Mouse (Mus musculus) kidney, postnatal 10 days (tissue): ENCODE measurements at regions not wholly inside any gene's neighbourhood (a gene's known extent, or its start where the extent isn't known, plus 50 kb on each side); places are given as distances from the start of the nearest gene placed in this dataset.

ENCODE experiments used
- DNase-seq: peaks from one replicate; pipeline ENCODE4 v3.0.0; 2021; ENCODE audit warnings: mixed read lengths

DNA sequence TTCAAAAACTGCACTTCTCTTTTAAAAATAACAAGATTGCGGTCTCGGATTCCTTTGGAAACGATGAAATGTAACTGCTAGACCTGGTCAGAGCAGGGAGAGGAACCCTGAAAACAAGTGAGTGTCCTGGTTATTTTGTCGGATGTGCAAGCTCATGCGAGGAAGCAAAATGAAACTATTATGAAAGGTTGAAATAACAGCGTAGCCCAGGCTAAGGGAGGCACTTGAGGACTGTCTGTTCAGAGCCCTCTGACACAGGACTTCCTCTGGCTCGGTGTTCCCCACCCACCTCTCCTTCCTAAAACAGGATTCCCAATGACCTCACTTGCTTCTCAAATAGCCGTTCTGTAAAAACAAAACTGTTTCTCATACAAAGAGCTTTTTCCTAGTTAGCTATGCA, 51.3 kb upstream of the S1pr1 start:
- DNase-seq: peak; percentile 56

DNA sequence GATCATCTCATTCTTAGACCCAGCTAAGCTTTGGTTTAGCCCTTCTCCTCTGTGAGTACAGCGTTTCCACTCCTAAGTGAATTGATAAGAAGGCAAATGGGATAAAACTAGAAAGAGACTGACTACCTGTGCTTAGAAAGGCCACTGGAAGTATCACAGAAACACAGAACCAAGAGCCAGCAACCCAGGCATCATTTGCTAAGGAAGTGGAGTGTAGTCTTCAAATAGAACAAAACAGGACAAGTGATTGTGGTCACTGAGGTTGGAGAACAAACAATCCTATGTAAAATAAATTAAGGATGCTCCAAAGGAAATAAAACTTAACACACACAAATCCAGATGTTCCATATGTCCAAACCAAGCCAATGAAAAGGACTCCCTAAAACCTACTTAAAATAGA, 53.4 kb upstream of the S1pr1 start:
- DNase-seq: no peak

DNA sequence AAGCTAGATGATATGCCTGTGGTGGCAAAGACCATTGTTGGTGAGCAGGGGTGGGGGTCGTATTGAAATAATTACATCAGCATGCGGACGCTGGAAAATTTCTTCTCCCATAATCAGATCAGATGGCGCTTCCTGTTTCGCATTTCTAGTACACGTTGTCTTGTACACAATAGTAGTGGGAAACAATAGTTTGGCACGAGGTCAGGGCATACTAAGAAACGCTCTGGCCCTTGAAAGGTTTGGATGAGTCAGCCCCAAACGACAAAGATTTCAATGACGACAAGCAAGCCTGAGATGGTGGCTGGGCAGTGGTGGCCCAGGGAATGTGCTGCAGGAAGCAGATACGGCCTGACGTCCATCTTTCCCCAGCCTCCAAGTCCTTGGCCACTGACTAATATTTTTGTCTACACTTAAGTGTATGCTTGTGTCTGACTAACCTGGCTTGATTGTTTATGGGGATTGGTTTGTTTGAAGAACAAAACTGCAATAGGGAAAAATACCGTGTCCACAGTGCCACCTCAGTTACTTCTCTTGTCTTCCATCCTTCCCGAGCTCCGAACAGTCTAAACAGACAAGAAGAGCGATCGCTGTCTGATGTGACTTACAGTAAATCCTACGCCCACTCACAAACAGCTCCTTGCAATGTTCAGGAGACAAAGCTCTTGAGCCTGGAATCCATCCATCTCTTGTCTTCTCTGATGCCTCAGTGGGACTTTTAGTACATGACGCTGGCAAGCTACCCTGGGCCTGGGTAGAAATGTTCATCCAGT, 54.1 kb upstream of the S1pr1 start:
- peak; percentile 60 for DNase-seq

DNA sequence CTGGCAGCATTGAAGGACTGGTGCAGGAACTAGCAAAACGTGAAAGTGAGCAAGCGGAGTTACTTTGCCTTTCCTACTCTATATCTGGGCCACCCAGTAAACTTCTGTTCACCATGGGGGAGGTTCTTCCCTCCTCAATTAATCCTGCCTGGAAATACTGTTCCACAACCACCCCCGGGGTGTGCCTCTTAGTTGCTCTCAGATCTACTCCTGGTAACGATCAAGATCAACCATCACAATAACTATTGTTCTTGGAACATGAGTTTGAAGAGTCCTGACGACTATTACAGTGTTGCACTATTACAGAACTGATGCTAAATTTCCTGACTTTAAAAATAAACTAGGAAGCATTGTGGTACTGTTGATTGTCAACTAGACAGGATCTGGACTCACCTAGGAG, 57.8 kb upstream of the S1pr1 start:
- no peak for DNase-seq

DNA sequence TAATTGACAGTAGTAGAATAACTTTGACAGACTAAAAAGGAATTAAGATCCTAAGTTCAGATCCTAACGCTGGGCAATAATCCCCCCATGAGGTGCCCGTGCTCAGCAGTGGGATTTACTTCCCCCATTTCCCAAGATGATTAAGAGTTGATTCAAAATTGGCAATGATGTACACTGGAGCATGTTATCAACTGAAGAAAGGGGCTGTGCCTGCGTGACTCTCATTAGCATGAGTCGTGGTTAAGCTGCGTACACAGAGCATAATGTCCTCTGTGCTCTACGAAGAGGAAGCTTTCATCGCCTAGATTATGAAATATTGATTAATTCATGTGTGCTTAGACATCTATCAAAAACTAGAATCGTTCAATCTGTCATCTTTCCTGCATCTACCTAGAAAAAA, 59.4 kb upstream of the S1pr1 start:
- DNase-seq: no peak

DNA sequence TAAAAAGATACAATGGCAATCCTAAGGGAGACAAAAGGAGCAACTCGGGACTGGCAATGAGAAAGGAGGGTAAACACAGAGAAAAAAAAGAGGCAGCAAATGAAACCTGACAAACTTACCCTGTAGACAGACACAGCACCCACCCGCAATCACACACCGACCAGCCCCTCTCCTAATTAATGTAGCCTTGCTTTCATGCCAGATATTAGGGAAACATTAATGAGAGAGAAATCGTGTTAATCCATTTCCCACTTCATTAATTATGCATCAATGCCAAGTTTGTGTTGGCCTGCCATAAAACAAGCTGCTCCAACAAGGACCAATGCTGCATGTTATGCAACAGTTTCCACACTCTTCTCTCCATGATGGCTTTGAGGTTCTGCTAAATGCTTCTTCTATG, 59.9 kb upstream of the S1pr1 start:
- DNase-seq: no peak

DNA sequence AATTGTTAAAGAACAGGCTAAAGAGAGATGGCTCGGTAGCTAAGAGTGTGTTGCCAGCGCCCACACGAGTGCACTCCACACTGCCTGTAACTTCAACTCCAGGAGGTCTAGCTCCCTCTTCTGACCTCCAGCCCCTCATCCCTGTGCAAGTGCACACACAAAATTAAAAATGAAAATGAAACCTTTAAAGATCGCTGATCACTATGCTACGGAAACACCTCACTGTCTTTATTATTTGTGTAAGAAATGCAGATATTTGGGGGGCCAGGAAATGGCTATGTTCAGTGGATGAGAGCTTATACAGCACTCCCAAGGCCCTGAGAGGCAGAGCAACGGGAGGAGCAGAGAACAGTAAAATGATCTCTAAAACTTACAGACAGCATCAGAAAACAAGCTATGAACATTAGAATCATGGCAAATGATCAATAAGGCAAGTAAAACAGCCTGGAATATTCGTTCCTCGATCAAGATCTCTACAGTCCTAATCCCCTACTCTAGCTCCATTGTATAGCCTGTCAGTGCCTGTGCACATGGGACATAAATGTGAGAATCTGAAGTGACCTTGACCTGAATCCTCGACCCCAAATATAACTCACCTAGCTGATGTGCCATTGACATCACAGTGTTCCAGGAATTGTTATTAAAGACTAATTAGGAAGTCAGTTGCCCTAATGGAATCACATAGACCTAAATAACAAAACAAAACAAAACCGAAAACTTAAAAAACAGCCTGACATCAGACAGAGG, 64.4 kb upstream of the S1pr1 start:
- no peak for DNase-seq

DNA sequence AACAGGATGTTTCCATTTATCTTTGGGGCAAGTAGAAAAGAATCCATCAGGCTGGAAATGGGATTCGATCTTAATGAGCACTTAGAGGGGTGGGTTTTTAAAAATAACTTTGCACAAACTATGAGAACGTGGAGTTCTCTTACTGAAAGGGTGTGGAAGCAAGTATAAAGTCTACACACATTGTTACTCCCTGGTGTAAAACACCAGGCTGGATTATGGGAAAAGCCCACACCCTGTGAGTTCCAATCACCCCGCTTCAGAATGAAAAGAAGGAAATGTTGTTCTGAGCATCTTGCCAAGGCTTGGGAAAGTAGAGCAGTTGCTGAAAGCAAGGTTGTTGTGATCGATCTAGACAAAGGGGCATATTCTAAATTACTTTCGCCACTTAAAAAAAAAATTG, 65.0 kb upstream of the S1pr1 start:
- no peak for DNase-seq

DNA sequence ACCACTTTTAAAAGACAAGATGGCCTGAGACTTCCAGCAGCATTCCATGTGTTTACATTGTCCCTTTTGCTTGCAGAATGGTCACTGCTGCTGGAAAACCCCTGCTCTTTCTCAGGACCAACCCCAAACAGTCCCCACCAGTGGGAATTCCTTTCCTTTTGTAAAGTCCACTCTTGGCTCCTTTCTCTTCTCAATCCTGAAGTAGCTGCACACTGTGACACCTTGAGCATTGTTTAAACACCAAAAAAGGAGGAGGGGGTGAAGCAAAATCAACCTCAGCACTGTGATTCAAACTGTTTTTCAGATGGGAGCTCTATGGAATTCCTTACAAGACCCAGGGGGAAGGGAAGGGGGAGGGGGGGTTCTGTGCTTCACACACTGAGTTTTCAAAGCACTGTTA, 67.9 kb upstream of the S1pr1 start:
- DNase-seq: no peak

DNA sequence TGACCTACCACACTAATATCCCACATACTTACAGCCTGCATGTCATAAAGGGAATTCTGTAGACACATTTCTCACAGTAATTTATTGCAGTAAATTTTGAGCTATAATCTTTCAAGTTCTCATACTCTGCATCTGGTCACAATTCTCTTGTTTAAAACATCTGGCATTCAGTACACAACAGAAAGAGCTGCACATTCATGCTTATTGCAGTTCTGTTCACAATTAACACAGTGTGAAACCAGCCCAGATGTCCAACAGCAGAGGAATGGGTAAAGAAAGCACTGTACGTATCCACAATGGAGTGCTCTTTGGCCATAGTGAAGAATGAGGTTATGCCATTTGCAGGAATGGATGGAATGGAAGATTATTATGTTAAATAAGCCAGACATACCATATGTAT, 72.5 kb upstream of the S1pr1 start:
- DNase-seq: no peak

DNA sequence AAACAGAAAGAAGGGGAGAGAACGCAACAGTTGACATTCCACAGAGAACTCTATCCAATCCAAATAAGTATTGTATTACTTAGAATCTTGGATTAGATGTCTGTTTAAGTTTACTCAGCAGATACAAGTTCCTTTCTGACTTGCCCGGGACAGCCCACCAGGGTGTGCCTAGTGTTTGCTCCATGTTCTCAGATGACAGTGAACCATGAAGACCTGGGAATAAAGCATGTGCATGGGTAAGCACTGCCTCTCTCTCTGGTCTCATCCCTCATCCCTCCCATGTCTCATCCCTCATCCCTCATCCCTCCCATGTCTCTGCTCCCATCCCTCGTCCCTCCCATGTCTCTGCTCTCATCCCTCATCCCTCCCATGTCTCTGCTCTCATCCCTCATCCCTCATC, 73.7 kb upstream of the S1pr1 start:
- no peak for DNase-seq

DNA sequence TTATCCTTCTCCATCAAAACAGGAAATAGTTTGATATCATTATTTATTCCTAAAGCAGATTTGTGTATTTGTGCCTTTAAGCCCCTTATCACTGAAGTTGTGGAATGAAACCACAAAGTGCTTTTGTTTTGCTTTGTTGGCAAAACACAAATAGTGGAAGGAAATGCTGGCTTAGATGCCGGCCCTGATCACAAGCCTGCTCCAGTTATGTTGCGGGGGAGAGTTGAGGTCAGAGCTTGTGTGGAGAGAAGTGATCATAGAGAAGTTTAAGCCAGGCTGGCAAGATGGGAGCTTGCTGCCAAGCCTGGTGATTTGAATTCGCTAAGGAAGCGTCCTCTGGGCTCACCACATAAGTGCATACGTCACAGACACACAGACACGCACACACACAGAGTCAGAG, 74.2 kb upstream of the S1pr1 start:
- DNase-seq: peak; percentile 13

DNA sequence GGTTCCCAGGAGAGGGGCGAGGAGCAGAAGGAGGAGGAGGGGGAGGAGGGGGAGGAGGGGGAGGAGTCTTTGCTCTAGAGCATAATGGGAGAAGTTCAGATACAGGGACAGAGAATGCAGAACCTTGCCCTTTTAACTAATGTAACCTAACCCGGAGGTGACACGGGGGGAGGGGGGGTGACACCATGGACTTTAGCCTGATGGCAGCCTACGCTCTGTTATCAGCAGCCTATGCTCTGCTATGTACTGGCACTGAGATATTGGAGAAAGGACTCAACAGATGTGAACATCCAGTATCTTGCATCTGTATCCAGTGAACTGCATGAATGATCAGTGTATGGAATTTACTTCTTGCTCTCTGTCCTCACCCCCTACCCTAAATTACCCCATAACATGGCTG, 77.7 kb upstream of the S1pr1 start:
- DNase-seq: no peak

DNA sequence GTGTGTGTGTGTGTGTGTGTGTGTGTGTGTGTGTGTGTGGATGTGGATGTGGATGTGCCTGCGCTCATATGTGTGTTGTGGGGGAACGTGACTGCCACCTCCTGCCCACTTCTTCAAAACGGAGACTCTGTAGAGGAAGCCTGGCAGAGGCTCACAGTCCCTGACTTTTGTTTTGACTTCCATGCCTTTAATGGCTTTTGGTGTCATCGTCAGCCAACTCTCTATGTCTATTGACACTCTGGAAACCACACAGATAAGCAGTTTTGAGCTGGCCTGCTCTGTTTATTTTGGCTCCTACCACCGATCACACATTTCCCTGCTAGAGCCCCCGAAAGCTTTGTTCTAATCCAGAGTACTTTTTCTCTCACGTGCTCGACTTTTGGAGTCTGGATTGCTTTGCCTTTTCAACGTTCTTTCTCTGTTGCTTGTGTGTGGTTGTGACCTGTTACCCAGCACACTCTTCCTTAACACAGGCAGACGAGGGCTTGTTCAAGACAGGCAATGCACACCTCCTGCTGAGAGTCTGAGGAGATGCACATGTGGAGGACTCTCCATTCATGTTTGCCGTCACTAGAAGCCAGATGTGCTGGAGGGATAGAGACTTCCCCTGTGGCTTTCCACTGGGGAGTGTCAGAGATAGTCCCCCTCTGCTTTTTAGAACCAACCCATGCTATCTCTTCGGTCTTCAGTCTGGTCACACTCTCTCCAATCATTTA, 78.6 kb upstream of the S1pr1 start:
- peak; percentile 60 for DNase-seq

DNA sequence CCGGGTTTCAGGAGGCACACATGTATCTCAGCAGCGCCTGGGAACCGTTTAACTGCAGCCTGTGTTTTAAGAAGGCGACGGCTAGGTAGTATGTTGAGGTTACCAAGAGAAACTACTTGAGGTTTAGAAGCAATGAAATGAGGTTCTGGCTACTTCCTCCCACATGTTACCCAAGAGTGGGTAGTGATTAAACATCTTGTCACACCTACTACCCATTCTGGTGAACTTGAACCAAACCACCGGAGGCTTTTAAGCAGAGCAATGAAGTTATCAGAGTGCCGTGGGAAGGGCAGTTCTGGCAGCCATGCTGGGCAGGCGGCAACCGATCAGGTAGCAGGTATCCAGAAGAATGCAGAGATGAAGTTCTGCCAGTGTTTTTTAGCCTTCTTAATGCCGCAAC, 84.5 kb upstream of the S1pr1 start:
- no peak for DNase-seq

DNA sequence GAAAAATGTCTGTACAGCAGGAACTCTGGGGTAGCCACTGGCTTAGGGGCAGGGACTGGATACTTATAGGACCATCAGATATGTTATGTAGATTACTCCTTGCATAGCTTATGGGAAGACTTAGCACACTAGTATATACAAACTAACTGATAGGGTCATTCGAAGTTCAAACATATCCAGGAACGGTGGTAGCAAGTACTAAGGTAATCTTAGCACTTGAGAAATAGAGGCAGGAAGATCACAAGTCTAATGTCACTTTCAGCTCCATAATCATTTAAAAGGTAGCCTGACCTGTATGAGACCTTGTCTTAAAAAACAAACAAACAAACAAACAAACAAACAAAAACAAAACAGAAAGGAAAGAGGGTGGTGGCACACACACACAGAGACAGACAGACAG, 85.1 kb upstream of the S1pr1 start:
- no peak for DNase-seq

DNA sequence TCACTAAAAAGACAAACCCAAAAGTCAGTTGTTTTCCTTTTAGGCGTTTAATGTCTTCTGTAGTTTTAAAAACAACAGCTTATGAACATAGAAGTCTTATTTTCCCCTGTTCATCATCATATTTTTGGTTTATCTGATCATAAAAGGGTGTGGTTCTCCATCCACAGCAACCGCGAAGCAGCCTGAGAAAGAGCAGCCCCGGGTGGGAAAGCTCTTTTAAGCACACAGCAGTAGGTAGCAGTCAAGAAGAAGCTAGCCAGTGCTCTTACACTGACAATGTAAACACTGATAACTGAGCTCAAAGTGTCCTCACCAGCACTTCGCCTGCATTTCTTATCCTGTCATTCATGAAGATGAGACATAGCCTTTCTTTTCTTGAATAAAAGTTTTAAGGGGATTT, 86.0 kb upstream of the S1pr1 start:
- no peak for DNase-seq

DNA sequence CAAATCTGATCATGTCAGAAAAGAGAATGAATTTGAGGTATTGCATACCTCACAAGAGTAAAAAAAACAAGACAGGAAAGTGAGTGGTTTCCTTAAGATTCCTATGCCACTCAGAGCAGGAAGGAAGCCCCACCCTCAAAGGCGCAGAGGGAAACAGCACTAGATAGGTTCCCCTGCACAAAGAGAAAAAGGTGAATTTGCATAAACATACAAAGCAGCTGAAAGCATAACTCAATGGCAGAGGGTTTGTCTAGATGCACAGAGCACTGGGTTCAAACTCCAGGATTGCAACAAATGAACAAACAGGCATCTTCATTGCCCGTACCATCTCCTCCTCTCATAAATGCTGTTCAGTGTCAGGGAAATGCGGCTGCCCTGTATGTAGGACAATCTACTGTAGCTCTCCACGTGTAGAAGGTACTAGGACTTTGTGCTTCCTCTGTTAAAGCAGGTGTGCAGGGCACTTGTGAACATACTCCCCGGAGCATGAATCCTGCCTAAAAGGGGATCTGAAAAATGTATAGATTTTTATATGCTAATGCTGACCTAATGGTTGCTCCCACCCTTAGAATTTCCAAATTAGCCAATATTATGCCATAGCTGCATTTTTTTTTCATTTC, 85.9 kb upstream of the Dph5 start:
- no peak for DNase-seq

DNA sequence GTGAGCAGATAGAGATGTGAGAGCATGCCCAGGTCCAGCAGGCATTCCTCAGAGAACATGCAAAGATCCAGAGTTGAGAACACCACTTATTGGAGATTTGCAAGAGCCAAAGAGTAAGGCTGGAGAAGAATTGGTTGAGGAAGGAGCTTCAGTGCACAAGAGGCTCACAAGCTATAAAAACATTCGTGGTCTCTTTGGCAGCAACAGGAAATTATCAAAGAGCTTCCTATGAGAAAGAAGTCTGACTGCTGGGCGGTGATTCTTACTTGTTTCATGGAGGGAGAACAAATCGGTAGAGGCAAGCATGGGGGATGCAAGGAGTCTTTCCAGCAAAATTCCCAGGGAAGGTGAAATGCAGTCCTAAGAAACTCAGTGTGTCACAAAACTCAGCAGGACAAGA, 83.0 kb upstream of the Dph5 start:
- DNase-seq: no peak

DNA sequence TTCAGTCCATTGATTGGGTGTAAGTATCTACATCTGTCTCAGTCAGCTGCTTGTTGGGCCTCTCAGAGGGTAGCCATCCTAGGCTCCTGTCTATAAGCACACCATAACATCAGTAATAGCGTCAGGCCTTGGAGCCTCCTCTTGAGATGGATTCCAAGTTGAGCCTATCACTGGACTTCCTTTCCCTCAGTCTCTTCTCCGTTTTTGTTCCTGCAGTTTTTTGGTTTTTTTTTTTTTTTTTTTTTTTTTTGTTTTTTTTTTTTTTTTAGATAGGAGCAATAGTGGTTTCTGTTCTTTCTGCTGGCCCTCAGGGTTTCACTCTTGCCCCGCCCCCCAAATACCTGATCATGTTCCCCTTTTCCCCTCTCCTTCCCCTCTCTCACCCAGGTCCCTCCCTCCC, 80.6 kb upstream of the Dph5 start:
- DNase-seq: no peak

DNA sequence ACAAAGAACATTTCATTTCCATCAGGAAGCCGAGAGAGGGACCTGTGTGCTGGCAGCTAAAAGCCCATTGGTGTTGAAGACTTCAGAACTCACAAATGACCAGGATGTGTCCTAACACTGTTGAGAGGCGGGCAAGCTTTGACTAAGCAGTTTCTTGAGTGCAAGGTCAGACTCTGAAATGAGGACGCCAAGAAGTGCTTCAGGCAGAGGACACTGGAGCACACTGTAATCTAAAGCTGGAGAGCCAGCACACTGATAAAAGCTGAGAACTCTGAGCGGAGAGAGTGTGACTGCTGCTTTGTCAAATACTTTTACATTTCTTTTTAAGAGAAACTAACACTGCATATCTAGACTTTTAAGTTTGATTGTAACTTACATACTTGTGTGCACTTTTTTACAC, 72.5 kb upstream of the Dph5 start:
- DNase-seq: no peak

DNA sequence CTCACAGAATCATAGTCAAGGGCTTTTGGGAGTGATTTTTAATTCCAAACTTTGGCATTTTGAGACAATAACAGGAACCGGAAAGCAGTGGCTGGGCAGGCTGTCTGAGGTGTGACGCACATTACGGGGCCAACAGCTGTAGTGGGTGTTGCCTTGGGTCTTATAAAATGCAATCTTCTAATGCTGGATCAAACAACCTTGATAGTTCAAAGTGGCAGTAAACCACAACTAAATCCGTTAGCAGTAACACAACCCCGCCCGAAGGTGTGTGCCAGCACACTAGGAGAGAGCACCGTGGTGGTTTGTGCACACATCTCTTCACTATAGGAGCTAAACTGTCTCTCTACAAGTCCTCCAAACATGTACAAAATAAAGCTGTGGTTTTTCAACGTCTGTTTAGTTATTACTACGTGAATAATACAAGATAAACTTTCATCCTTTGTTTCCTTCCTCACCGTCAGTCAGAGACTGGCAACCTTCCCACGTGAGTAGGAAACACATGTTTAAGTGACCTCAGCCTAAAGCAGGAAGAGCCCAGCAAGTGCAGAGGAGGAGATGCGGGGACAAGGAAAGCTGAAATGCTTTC, 72.0 kb upstream of the Dph5 start:
- DNase-seq: peak; percentile 52
